Mouse (Mus musculus) CH12.LX (cell line): ENCODE measurements around the gene Hk1. TPM values are rescaled to one million over a fixed set of nuclear protein-coding genes. Genes with fewer than 3 reads are reported as not detected.

Experiments
- DNase-seq: peaks from one replicate; pipeline ENCODE4 v3.0.0-alpha.2; 2013; ENCODE audit errors: extremely low read depth
- H3K27ac ChIP-seq: 2 replicates; pipeline ENCODE4 v1.5.1; 2012; ENCODE audit warnings: low read depth, mild to moderate bottlenecking, control low read depth, moderate library complexity; ENCODE audit not compliant: insufficient read depth
- H3K27me3 ChIP-seq: replicated peaks from 2 replicates; pipeline ENCODE3; 2012; ENCODE audit warnings: inconsistent platforms
- H3K36me3 ChIP-seq, 2 experiments: replicated peaks in 1 of 2; 2 replicates each; pipeline versions ENCODE3 to v1.6.1; 2012; ENCODE audit warnings: inconsistent platforms in 1 of 2, low read length in 1 of 2, mild to moderate bottlenecking in 1 of 2, mixed read lengths in 1 of 2, moderate library complexity in 1 of 2; ENCODE audit not compliant: control insufficient read depth in 1 of 2, insufficient read depth in 1 of 2
- H3K4me1 ChIP-seq, 2 experiments: 2 replicates each; pipeline ENCODE4 v1.6.1; 2012; ENCODE audit warnings: inconsistent platforms in 1 of 2, moderate library complexity in 1 of 2; ENCODE audit not compliant: insufficient read depth in 2 of 2, control insufficient read depth in 1 of 2
- H3K4me2 ChIP-seq: 2 replicates; pipeline ENCODE4 v1.6.1; 2012; ENCODE audit warnings: low read depth, mild to moderate bottlenecking, control low read depth; ENCODE audit not compliant: poor library complexity, insufficient read depth, severe bottlenecking
- H3K4me3 ChIP-seq, 3 experiments: fragments of 150-350 bp in 1 of 3; sonication (generic) in 1 of 3; replicated peaks in 1 of 3; 2 replicates each; pipeline versions ENCODE3 to v1.5.1; 2011 to 2012; ENCODE audit warnings: low read depth in 2 of 3, low read length in 2 of 3, mild to moderate bottlenecking in 2 of 3, moderate library complexity in 2 of 3, control low read depth in 1 of 3, improper control_type of control experiment in 1 of 3, inconsistent platforms in 1 of 3, mixed read lengths in 1 of 3; ENCODE audit not compliant: poor library complexity in 1 of 3
- H3K79me2 ChIP-seq: replicated peaks from 2 replicates; pipeline ENCODE4 v1.6.1; 2012; ENCODE audit warnings: mild to moderate bottlenecking, moderate library complexity; ENCODE audit not compliant: control insufficient read depth, poor library complexity, insufficient read depth, severe bottlenecking; ENCODE audit errors: extremely low read depth
- H3K9ac ChIP-seq: 2 replicates; pipeline ENCODE4 v1.6.1; 2012; ENCODE audit warnings: low read depth, mild to moderate bottlenecking, control low read depth, moderate library complexity; ENCODE audit not compliant: insufficient read depth
- H3K9me3 ChIP-seq: replicated peaks from 2 replicates; pipeline ENCODE3; 2012; ENCODE audit warnings: low read length, inconsistent platforms, mixed read lengths
- CHD1 ChIP-seq: IDR thresholded peaks from 2 replicates; pipeline ENCODE4 v1.6.1; 2012; ENCODE audit warnings: low read depth, low read length, improper control_type of control experiment, inconsistent platforms
- E2F4 ChIP-seq: IDR thresholded peaks from 2 replicates; pipeline ENCODE4 v1.6.1; 2011; ENCODE audit warnings: low read depth, low read length, improper control_type of control experiment; ENCODE audit not compliant: insufficient replicate concordance
- ETS1 ChIP-seq: conservative IDR thresholded peaks from 2 replicates; pipeline ENCODE4 v1.6.1; 2012; ENCODE audit warnings: low read depth, mild to moderate bottlenecking, inconsistent platforms, low read length, improper control_type of control experiment, moderate library complexity
- GABPA ChIP-seq: IDR thresholded peaks from 2 replicates; pipeline ENCODE4 v1.6.1; 2012; ENCODE audit warnings: low read depth, low read length, improper control_type of control experiment, inconsistent platforms; ENCODE audit not compliant: insufficient replicate concordance
- HCFC1 ChIP-seq: IDR thresholded peaks from 2 replicates; pipeline ENCODE4 v1.6.1; 2012; ENCODE audit warnings: low read depth, mild to moderate bottlenecking, inconsistent platforms, low read length, improper control_type of control experiment
- JUN ChIP-seq: IDR thresholded peaks from 2 replicates; pipeline ENCODE4 v1.6.1; 2011; ENCODE audit warnings: low read depth, mild to moderate bottlenecking, low read length, improper control_type of control experiment, moderate library complexity; ENCODE audit not compliant: insufficient read depth
- KAT2A ChIP-seq: IDR thresholded peaks from 2 replicates; pipeline ENCODE4 v1.6.1; 2012; ENCODE audit warnings: low read length, improper control_type of control experiment, inconsistent platforms; ENCODE audit not compliant: insufficient replicate concordance
- MYC ChIP-seq: IDR thresholded peaks from 2 replicates; pipeline ENCODE4 v1.6.1; 2011; ENCODE audit warnings: low read depth, mild to moderate bottlenecking, improper control_type of control experiment, low read length
- NELFE ChIP-seq: IDR thresholded peaks from 2 replicates; pipeline ENCODE4 v1.6.1; 2011; ENCODE audit warnings: low read depth, low read length, improper control_type of control experiment
- PAX5 ChIP-seq: IDR thresholded peaks from 2 replicates; pipeline ENCODE4 v1.6.1; 2012; ENCODE audit warnings: low read length, inconsistent platforms, mixed read lengths
- POLR2A ChIP-seq: IDR thresholded peaks from 2 replicates; pipeline ENCODE4 v1.6.1; 2011; ENCODE audit warnings: low read depth, mild to moderate bottlenecking, improper control_type of control experiment, low read length
- POLR2AphosphoS2 ChIP-seq: IDR thresholded peaks from 2 replicates; pipeline ENCODE4 v1.6.1; 2011; ENCODE audit warnings: low read depth, low read length, improper control_type of control experiment
- RCOR1 ChIP-seq: conservative IDR thresholded peaks from 2 replicates; pipeline ENCODE4 v1.6.1; 2012; ENCODE audit warnings: low read depth, mild to moderate bottlenecking, inconsistent platforms, low read length, improper control_type of control experiment
- UBTF ChIP-seq: IDR thresholded peaks from 2 replicates; pipeline ENCODE4 v1.6.1; 2012; ENCODE audit warnings: low read depth, mild to moderate bottlenecking, inconsistent platforms, low read length, improper control_type of control experiment, moderate library complexity
- USF1 ChIP-seq: IDR thresholded peaks from 2 replicates; pipeline ENCODE4 v1.6.1; 2014; ENCODE audit warnings: low read depth, mild to moderate bottlenecking, inconsistent platforms, low read length, improper control_type of control experiment
- ZKSCAN1 ChIP-seq: IDR thresholded peaks from 2 replicates; pipeline ENCODE4 v1.6.1; 2012; ENCODE audit warnings: low read depth, inconsistent platforms, low read length, improper control_type of control experiment, borderline replicate concordance
- ZMIZ1 ChIP-seq: IDR thresholded peaks from 2 replicates; pipeline ENCODE4 v1.6.1; 2012; ENCODE audit warnings: low read depth, mild to moderate bottlenecking, inconsistent platforms, low read length, improper control_type of control experiment
- ZNF384 ChIP-seq: IDR thresholded peaks from 2 replicates; pipeline ENCODE4 v1.6.1; 2012; ENCODE audit warnings: low read depth, low read length, improper control_type of control experiment, inconsistent platforms
- dilution Hi-C: fragments of 300-500 bp; cut with MboI; formaldehyde crosslinking; loops from 2 replicates; pipeline ENCODE4 v1.14.3; 2020; ENCODE audit warnings: low sequenced_read_pairs; ENCODE audit not compliant: extremely low pct_unique_long_range_greater_than_20kb, extremely low pct_ligation_motif_present
- in situ Hi-C: fragments of 300-500 bp; cut with MboI; formaldehyde crosslinking; loops from 3 replicates; pipeline ENCODE4 v1.14.3; 2019; ENCODE audit warnings: low sequenced_read_pairs, low pct_ligation_motif_present, low pct_unique_long_range_greater_than_20kb, mixed read lengths
- polyA plus RNA-seq: library from polyadenylated mRNA; unstranded; fragments of >175 nt; gene quantifications from 2 replicates; pipeline ENCODE4 v1.2.1, GENCODE M21; 2012; ENCODE audit warnings: low read depth; ENCODE audit not compliant: insufficient read length
- total RNA-seq, 2 experiments: library from RNA; depleted of rRNA; stranded (reverse); fragments of 300-350 nt in 1 of 2; fragments of >200 nt in 1 of 2; gene quantifications; 2 replicates each; pipeline ENCODE4 v1.2.3; 2012 to 2014

The Hk1 gene
- total and polyA plus RNA-seq, 3 experiments, result 9.3 to 30.1 (median 23.4) TPM

DNA sequence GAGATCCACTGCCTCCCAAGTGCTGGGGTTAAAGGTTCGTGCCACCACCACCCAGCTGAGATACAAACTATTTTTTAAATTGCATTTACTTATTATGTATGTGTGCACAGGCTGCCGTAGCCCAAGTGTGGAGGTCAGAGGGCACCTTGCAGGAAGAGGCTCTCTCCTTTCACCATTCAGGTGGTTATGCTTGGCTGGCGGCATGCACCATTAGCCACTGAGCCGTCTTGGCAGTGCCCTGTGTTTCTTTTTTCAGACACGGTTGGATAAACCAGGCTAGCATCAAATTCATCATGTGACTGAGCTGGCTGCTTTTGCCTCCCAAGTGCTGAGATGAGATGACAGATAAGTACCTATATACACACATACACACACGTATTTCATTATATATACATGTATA is 140.4 kb downstream of the Hk1 start:
- no peaks in the 10 kb centered on the region for H3K36me3 ChIP-seq
- H3K27me3 ChIP-seq, result peaks cover 5% of the 10 kb centered on the region
- dilution Hi-C loops (no loop called here), in situ Hi-C loops (no loop called here)
- H3K27ac ChIP-seq, result no peak overlapping the region
- H3K4me3 ChIP-seq, result no peak overlapping the region
- peaks cover 4 to 7% of the 10 kb centered on the region in 2 experiments for H3K4me1 ChIP-seq
- H3K9ac ChIP-seq, result no peak overlapping the region
- no peaks in the 10 kb centered on the region for H3K79me2 ChIP-seq
- no peak overlapping the region for H3K4me2 ChIP-seq
- no peak for TF ChIP-seq ZMIZ1
- no peak for TF ChIP-seq POLR2AphosphoS2
- no peak for DNase-seq
- H3K9me3 ChIP-seq, result peaks cover 10% of the 10 kb centered on the region

DNA sequence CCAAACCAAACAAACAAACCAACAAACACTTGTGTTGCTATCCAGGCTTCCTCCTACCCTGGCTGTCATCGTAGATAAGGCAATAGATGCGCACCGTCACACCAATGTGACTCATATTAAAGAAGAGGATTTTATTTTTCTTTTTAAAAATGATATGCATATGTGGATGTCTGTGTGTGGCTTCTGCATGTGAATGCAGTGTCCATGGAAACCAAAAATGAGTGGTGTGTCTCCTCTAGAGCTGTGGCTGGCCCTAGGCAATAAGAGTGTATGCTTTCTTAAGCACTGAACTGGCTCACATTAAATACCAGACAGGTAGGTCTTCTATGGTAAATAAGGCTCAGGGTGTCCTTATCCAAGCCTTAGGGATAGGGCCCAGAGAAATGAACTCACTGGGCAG is 141.0 kb downstream of the Hk1 start:
- no peak overlapping the region for H3K27ac ChIP-seq
- dilution Hi-C loops, result no loop called here
- H3K4me2 ChIP-seq, result no peak overlapping the region
- no peak overlapping the region for H3K9ac ChIP-seq
- in situ Hi-C loops, result no loop called here
- no peaks in the 10 kb centered on the region for H3K79me2 ChIP-seq
- H3K9me3 ChIP-seq, result peaks cover 4% of the 10 kb centered on the region
- no peak for TF ChIP-seq KAT2A
- no peak for TF ChIP-seq NELFE
- TF ChIP-seq E2F4, result no peak
- no peak for TF ChIP-seq ZNF384
- TF ChIP-seq MYC, result no peak
- no peak for TF ChIP-seq UBTF
- no peak for TF ChIP-seq POLR2A
- no peak overlapping the region for H3K4me3 ChIP-seq
- H3K4me1 ChIP-seq, result peaks cover 4 to 7% of the 10 kb centered on the region in 2 experiments
- H3K27me3 ChIP-seq, result peaks cover 6% of the 10 kb centered on the region
- DNase-seq, result no peak
- no peaks in the 10 kb centered on the region for H3K36me3 ChIP-seq

DNA sequence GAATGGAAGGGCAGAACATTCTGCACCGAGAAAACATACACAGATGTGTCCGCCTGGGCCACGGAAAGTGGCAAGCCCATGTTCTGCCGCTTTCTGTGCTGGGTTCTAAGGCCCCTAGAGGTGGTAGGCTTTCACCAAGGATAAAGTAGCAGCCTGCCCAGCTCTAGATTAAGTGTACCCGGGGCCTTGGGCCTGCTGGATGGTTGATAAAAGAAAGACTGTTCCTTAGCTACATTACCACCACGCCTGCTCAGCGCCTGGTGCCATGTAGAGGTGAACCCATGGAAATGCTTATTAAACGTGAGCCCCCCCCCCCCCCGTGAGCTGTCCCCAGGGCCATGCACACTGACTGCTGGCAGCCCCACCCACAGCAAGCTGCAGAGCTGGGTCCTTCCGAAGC is 142.5 kb downstream of the Hk1 start:
- dilution Hi-C loops, result no loop called here
- TF ChIP-seq MYC (no peak), ZMIZ1 (no peak), RCOR1 (no peak), GABPA (no peak), PAX5 (no peak), JUN (no peak), HCFC1 (no peak), CHD1 (no peak), ETS1 (no peak), USF1 (no peak), ZKSCAN1 (no peak)
- TF ChIP-seq, all 38 proteins: peak for 0
- no peak overlapping the region for H3K9ac ChIP-seq

More for the DNA sequence above, 142.5 kb downstream of the Hk1 start:
- no peak for DNase-seq
- H3K79me2 ChIP-seq, result no peaks in the 10 kb centered on the region
- H3K4me3 ChIP-seq, result no peak overlapping the region
- H3K4me2 ChIP-seq, result no peak overlapping the region
- H3K27me3 ChIP-seq, result peaks cover 19% of the 10 kb centered on the region
- in situ Hi-C loops, result no loop called here
- no peaks in the 10 kb centered on the region for H3K9me3 ChIP-seq
- peaks cover 4% of the 10 kb centered on the region in 2 experiments for H3K4me1 ChIP-seq
- no peaks in the 10 kb centered on the region for H3K36me3 ChIP-seq
- H3K27ac ChIP-seq, result no peak overlapping the region
